ENCODE assay signal across 8 mouse cellular contexts in the genomic region with DNA sequence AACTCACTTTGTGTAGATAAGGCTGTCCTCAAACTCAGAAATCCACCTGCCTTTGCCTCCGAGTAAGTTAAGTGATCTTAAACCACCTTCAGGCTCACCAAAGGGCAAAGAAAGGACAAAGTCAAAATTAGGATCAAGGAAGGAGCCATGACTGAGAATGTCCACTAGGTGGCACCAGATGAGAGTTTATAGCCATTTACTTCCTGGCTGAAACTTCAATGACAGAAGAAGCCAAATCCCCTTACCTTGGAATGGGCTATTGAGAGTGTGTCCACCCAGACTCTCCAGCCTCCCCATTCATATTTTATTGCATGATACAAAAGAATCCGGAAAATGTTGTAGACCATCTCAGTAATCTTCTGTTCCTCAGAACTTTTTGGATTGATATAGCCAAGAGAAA.
DNase-seq lines count a peak whose midpoint lies in the region; ATAC-seq and TF ChIP-seq lines count a peak whose summit lies in the region.

No protein-coding gene starts in this region.

- ATAC-seq in activated CD4-positive, CD25-positive, alpha-beta regulatory T cell, adult 4 months, result peak; percentile 59
- peak; percentile 63 for ATAC-seq in hindbrain, embryonic 16.5 days

- intact Hi-C loops in gastrocnemius, postnatal 14 days (cut with DNase I; ENCODE audit: low total_unique reads), result loop anchor here (5.0 to 10.0 kb wide), 2 partner anchors 493 to 1194 kb away; no protein-coding TSS in a partner anchor

- no peak for TF ChIP-seq POLR2A in cortical plate, adult 2 months (IDR thresholded peaks at IDR 0.05; ENCODE audit: extremely low read depth, insufficient read depth, low read length)

- H3K4me1 ChIP-seq in cortical plate, adult 2 months (ENCODE audit: control insufficient read depth, insufficient read depth, low read length), result peaks cover 2% of the 10 kb centered on the region; the same call in 1 of the 2 replicates
- H3K4me1 ChIP-seq in hindbrain, embryonic 16.5 days (ENCODE audit: control insufficient read depth, insufficient read depth, low read depth, low read length), result no peaks in the 10 kb centered on the region

- no peaks in the 10 kb centered on the region for H3K9me3 ChIP-seq in hindbrain, embryonic 16.5 days (ENCODE audit: control insufficient read depth, low read length)

- no peaks in the 10 kb centered on the region for H3K27me3 ChIP-seq in hindbrain, embryonic 16.5 days (replicated peaks; ENCODE audit: control insufficient read depth, insufficient read depth, low read length)

- H3K9ac ChIP-seq in hindbrain, embryonic 16.5 days (ENCODE audit: low read depth, low read length), result no peak overlapping the region

- H3K4me3 ChIP-seq in cortical plate, adult 2 months (ENCODE audit: insufficient read depth, low read length), result no peak overlapping the region
- H3K4me3 ChIP-seq in hindbrain, embryonic 16.5 days (ENCODE audit: low read length), result no peak overlapping the region

- DNase-seq in gastrocnemius, postnatal 14 days, result peak; percentile 11
- DNase-seq in gastrocnemius, postnatal 25 days, result no peak
- DNase-seq in 3134 (ENCODE audit: extremely low read depth, insufficient read length, low spot score), result peak; percentile 20
- DNase-seq in lung, postnatal 10 days, result peak; percentile 59
- DNase-seq in right cerebral cortex, postnatal 4 days, result peak; percentile 10

- TF ChIP-seq CTCF in cortical plate, adult 2 months (IDR thresholded peaks at IDR 0.05; ENCODE audit: extremely low read depth, insufficient read depth, low read length), result peak; percentile 66; the same call in 1 of the 2 replicates

- WGBS in hindbrain, embryonic 16.5 days, result 25% methylated on average over 2 of the region's 2 CpGs

- H3K4me2 ChIP-seq in hindbrain, embryonic 16.5 days (ENCODE audit: low read length), result no peak overlapping the region

- peaks cover 10% of the 10 kb centered on the region for H3K36me3 ChIP-seq in hindbrain, embryonic 16.5 days (ENCODE audit: control insufficient read depth, insufficient read depth, low read length)

- H3K27ac ChIP-seq in cortical plate, adult 2 months (ENCODE audit: insufficient read depth, low read length), result no peak overlapping the region
- no peak overlapping the region for H3K27ac ChIP-seq in hindbrain, embryonic 16.5 days (ENCODE audit: low read depth, low read length)
